Mouse (Mus musculus) midbrain, embryonic 11.5 days (tissue): ENCODE data around the gene Phospho1. TPM values are rescaled to one million over a fixed set of nuclear protein-coding genes. Genes with fewer than 3 reads are reported as not detected.

Experiments used
- ATAC-seq: fragments of 200-750 bp; cut with Nextera tagmentation; 2 replicates; pipeline ENCODE4 v1.8.0; 2017; ENCODE audit warnings: moderate TSS enrichment, moderate library complexity; ENCODE audit not compliant: low FRiP score
- DNase-seq: peaks from one replicate; pipeline ENCODE4 v3.0.0; 2015; ENCODE audit warnings: low spot score; ENCODE audit errors: missing footprints
- H3K27ac ChIP-seq: fragments of 300-500 bp; sonication (generic); 2 replicates; pipeline ENCODE4 v1.5.1; 2014; ENCODE audit warnings: low read depth, low read length
- H3K27me3 ChIP-seq: fragments of 300-500 bp; sonication (generic); 2 replicates; pipeline ENCODE4 v1.6.1; 2014; ENCODE audit warnings: mild to moderate bottlenecking, low read length, moderate library complexity, mixed read lengths; ENCODE audit not compliant: control insufficient read depth, insufficient read depth
- H3K36me3 ChIP-seq: fragments of 300-500 bp; sonication (generic); 2 replicates; pipeline ENCODE4 v1.6.1; 2014; ENCODE audit warnings: mild to moderate bottlenecking, low read length, moderate library complexity, mixed read lengths; ENCODE audit not compliant: control insufficient read depth, insufficient read depth
- H3K4me1 ChIP-seq: fragments of 300-500 bp; sonication (generic); 2 replicates; pipeline ENCODE4 v1.6.1; 2014; ENCODE audit warnings: low read length; ENCODE audit not compliant: control insufficient read depth, insufficient read depth
- H3K4me2 ChIP-seq: fragments of 300-500 bp; sonication (generic); 2 replicates; pipeline ENCODE4 v1.6.1; 2014; ENCODE audit warnings: mild to moderate bottlenecking, moderate library complexity
- H3K4me3 ChIP-seq: fragments of 300-500 bp; sonication (generic); 2 replicates; pipeline ENCODE4 v1.5.1; 2014; ENCODE audit warnings: low read depth, low read length
- H3K9ac ChIP-seq: fragments of 300-500 bp; sonication (generic); 2 replicates; pipeline ENCODE4 v1.6.1; 2014; ENCODE audit warnings: low read length
- H3K9me3 ChIP-seq: fragments of 300-500 bp; sonication (generic); 2 replicates; pipeline ENCODE4 v1.6.1; 2016; ENCODE audit warnings: low read length; ENCODE audit not compliant: control insufficient read depth
- WGBS: fragments of 180-500 bp; shearing (Covaris S2); extraction: QIAGEN DNeasy Blood & Tissue Kit; methylation state at CpG from one replicate; pipeline ENCODE4 v1.1.7; 2014; 5-methylcytosine and 5-hydroxymethylcytosine counted together
- polyA plus RNA-seq: library from polyadenylated mRNA; unstranded; fragments of >200 nt; fragmentation: Nextera tagmentation; extraction: Ambion mirVana; gene quantifications from 2 replicates; pipeline ENCODE4 v1.2.1, GENCODE M21; 2014

The Phospho1 gene
- polyA plus RNA-seq: not detected in 2 replicates

DNA sequence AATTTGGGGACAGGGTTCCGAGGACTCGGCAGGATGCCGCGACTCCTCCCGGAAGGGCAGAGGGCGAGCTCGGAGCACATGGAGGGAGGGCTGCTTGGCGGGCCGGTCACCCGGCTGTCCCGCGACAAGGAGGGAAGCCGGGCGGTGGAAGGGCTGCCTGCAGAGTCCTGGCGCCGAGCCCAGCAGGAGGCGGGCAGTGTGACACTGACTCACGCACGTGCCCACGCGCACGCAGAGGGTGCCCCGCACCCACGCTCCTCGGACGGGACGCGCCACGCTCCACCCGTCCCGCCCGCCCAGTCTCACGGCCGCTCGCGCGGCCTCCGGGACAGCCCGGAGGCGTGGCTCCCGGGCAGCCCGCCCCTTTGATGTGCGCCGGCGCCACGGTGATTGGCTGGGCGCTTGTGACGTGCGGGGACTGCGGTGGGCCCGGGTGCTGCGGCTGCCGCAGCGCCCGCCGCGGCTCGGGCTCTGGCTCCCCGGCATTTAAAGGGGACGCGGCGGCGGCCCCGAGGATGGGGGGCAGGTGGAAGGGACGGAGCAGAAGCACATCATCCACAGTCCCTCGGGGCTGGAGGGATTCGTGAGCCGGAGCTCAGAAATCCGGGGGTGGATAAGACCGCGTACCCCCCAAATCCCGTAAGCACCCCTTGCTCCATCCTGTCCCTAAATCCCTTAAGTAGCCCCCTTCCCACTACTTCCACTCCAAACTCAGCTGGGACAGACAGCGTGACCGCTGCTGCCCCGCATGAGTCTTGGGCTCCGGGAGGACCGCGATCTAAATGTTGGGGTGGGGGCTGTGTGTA lies at the start of gene Phospho1:
Phospho1 (plus strand) TSS at position 429 of the 806 bp plus-strand sequence.
- peak within 1 kb of the TSS; percentile 73 for H3K9ac ChIP-seq
- H3K9me3 ChIP-seq: no peaks in the 10 kb centered on the region
- H3K4me1 ChIP-seq: peaks cover 11% of the 10 kb centered on the region
- DNase-seq: peak; percentile 98
- H3K27ac ChIP-seq: no peak within 1 kb of the TSS
- H3K36me3 ChIP-seq: no peaks in the 10 kb centered on the region
- peak within 1 kb of the TSS; percentile 56 for H3K4me3 ChIP-seq
- peaks cover 42% of the 10 kb centered on the region for H3K27me3 ChIP-seq
- peak; percentile 98 for ATAC-seq
- H3K4me2 ChIP-seq: peak within 1 kb of the TSS; percentile 97
- under 1% methylated on average over 64 of the region's 78 CpGs for WGBS

DNA sequence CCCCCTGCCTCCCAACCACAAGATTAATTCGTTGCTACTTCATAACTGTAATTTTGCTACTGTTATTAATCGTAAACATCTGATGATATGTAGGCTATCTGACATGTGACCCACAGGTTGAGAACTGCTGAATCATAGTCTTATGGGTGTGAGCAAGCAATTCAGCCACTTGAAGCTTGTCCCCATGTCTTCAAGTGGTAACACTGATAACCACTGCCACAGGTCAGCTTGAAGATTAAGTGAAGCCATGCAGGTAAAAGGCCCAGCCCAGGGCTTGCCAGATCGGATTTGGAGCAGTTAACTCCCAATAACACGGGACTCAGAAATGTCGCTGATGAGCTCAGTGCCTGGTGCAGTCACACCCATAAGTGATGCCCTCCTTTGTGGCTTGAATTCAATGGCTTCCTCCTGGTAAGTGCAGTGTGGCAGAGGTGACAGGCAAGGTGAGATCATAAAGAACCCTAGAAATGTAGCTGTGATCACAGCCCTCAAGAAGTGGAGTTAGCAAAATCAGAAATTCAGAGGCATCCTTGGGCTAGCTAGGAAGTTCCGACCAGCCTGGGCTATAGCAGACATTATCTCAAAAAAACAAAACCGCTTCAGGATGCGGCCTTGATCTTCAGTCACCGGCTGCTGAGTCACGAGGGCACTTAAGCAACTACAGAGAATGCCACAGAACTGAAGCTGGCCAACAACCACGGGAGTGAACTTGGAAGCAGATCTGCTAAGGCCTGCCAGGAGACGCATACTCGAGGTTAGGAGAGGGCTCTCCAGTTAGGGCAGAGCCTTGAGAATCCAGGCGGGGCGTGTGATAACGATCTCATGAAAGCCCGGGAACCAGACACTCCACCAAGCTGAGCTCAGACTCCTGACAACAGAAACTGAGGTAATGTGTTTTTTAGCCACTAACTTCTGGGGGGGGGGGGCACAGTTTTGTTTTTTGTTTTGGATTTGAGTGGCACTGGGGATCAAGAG lies 46.7 kb upstream of the Phospho1 start:
- no peaks in the 10 kb centered on the region for H3K9me3 ChIP-seq
- no peak overlapping the region for H3K27ac ChIP-seq
- DNase-seq (peak; percentile 75), ATAC-seq (no peak)
- H3K4me2 ChIP-seq: no peak overlapping the region
- no peaks in the 10 kb centered on the region for H3K27me3 ChIP-seq
- H3K4me3 ChIP-seq: no peak overlapping the region
- H3K36me3 ChIP-seq: no peaks in the 10 kb centered on the region
- 86% methylated on average over 17 of the region's 17 CpGs for WGBS
- no peak overlapping the region for H3K9ac ChIP-seq
- H3K4me1 ChIP-seq: no peaks in the 10 kb centered on the region

DNA sequence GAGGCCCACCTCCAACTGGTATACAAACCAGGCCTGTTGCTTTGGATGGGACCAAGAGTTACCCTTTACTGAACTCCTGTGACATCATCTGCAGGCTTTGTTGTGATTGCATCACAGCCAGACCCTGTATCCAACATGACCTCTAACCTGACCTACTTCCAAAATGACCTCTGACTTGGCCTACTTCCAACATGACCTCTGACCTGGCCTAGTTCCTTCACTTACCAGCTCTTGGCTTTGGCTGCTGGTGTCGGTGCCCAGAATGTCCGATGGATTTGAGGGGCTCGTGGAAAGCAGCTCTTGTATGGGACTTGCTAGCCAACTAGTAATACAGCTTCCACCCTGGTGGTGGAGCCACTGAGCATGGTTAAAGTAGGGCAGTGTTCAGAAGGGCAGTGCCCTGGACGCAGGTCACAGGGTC lies 45.5 kb upstream of the Phospho1 start:
- H3K4me2 ChIP-seq: no peak overlapping the region
- no peaks in the 10 kb centered on the region for H3K9me3 ChIP-seq
- H3K4me1 ChIP-seq: no peaks in the 10 kb centered on the region
- ATAC-seq (no peak), DNase-seq (peak; percentile 78)
- H3K27me3 ChIP-seq: no peaks in the 10 kb centered on the region
- no peak overlapping the region for H3K9ac ChIP-seq
- no peaks in the 10 kb centered on the region for H3K36me3 ChIP-seq
- no peak overlapping the region for H3K4me3 ChIP-seq
- WGBS: 74% methylated on average over 4 of the region's 4 CpGs
- no peak overlapping the region for H3K27ac ChIP-seq

DNA sequence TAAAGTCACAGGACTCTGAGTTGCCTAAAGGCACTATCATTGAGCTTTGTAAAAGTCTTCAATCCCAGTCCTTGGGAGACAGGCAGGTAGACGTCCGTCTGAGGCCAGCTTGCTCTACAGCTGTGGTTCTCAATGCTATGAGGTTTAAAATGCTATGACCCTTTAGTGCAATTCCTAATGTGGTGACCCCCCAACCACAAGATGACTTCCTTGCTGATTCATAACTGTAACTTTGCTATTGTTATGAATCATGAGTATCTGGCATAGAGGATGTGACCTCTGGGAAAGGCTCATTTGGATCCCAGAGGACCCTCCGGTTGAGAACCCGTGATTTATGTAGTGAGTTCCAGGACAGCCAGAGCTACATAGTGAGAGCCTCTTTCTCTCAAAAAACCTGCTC lies 44.9 kb upstream of the Phospho1 start:
- H3K27me3 ChIP-seq: no peaks in the 10 kb centered on the region
- ATAC-seq (no peak), DNase-seq (no peak)
- WGBS: 92% methylated on average over 4 of the region's 4 CpGs
- no peak overlapping the region for H3K4me3 ChIP-seq
- no peak overlapping the region for H3K4me2 ChIP-seq
- no peak overlapping the region for H3K9ac ChIP-seq
- H3K9me3 ChIP-seq: no peaks in the 10 kb centered on the region
- H3K4me1 ChIP-seq: no peaks in the 10 kb centered on the region
- no peaks in the 10 kb centered on the region for H3K36me3 ChIP-seq
- no peak overlapping the region for H3K27ac ChIP-seq

DNA sequence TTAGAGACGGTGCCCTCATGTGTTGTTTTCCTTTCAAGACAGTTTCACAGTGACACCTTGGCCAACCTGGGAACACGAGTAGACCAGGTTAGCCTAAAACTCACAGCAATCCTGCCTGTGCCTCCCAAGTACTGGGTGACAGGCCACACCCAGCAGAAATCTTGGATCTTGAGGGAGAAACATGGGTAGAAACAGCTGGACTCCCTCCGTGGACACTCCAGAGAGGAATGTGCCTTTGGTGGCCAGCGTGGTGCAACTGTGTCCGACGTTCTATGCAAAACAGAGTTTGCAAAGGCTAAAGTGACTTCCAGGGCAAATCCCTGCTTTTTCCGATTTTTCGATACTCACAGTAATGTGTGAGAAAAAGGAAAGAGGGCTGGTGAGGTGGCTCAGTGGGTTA lies 43.8 kb upstream of the Phospho1 start:
- H3K4me2 ChIP-seq: no peak overlapping the region
- no peaks in the 10 kb centered on the region for H3K4me1 ChIP-seq
- DNase-seq: peak; percentile 61
- no peak overlapping the region for H3K4me3 ChIP-seq
- H3K27ac ChIP-seq: no peak overlapping the region
- H3K9me3 ChIP-seq: peaks cover under 1% of the 10 kb centered on the region; the same call in 1 of the 2 replicates
- no peak overlapping the region for H3K9ac ChIP-seq
- no peak for ATAC-seq
- no peaks in the 10 kb centered on the region for H3K27me3 ChIP-seq
- 90% methylated on average over 8 of the region's 8 CpGs for WGBS
- H3K36me3 ChIP-seq: no peaks in the 10 kb centered on the region

DNA sequence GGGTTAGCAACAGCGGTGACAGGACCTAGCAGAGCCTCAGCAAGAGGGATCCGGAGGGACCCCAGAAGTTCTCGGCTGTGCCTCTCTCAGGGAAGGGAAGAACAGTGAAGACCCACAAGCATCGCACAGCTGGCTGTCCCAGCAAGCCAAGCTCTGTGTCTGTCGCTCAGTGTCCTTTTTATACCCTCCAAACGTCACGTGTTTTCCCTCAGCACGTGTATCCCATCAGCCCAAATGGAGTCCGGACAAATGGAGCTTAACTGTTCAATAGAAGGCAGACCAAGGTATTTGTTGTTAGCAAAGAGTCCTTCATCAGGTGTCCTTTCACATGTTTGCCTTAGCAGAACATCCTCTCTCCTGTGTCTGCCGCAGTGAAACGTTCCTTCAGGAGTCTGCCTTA lies 42.7 kb upstream of the Phospho1 start:
- Histone ChIP-seq H3K9me3 (peaks cover 5% of the 10 kb centered on the region; the same call in 1 of the 2 replicates), H3K9ac (no peak overlapping the region), H3K27me3 (no peaks in the 10 kb centered on the region), H3K4me1 (no peaks in the 10 kb centered on the region), H3K27ac (no peak overlapping the region), H3K4me3 (no peak overlapping the region), H3K36me3 (no peaks in the 10 kb centered on the region), H3K4me2 (no peak overlapping the region)
- ATAC-seq (no peak), DNase-seq (peak; percentile 49)
- 89% methylated on average over 11 of the region's 11 CpGs for WGBS

DNA sequence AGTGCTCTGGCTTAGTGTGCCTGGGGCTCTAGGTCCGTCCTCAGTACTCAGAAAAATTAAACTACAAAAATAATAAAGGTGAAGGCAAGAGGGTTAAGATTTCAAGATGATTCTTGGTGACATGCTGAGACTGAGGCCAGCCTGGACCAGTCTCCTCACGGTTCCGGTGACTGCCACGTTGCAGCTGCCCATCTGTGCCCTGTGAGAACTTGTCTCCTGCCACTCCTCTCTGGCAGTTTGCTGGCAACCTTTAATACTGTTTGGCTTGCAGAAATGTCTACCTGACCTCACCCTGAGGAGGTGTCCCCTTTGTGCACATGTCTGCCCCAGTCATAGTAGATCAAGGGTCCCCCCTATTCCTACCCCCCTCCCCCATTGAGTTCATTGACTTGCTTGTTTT lies 40.8 kb upstream of the Phospho1 start:
- ATAC-seq (no peak), DNase-seq (peak; percentile 53)
- Histone ChIP-seq H3K4me3 (no peak overlapping the region), H3K4me1 (no peaks in the 10 kb centered on the region), H3K27me3 (no peaks in the 10 kb centered on the region), H3K36me3 (no peaks in the 10 kb centered on the region), H3K4me2 (no peak overlapping the region), H3K9ac (no peak overlapping the region), H3K9me3 (peaks cover 5% of the 10 kb centered on the region; the same call in 1 of the 2 replicates), H3K27ac (no peak overlapping the region)
- 87% methylated on average over 4 of the region's 4 CpGs for WGBS

DNA sequence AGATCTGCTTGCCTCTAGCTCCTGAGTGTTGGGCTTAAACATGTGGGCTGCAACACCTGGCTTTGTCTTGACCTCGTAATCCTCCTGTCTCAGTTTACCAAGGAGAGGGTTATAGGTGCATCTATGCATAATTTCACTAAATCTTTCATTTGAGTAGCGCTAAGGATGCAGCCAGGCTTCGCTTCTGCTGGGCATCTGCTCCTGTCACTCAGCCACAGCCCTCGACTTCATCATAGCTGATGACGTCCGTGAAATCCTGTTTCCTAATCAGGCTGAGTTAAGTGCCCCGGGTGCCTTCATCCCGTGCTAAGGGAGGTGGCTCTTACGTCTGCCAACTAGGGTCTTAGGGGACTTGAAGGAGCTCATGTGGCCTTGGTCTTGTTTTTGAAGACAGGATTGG lies 40.3 kb upstream of the Phospho1 start:
- Histone ChIP-seq H3K4me2 (no peak overlapping the region), H3K27me3 (no peaks in the 10 kb centered on the region), H3K9me3 (peaks cover 5% of the 10 kb centered on the region; the same call in 1 of the 2 replicates), H3K4me3 (no peak overlapping the region), H3K36me3 (no peaks in the 10 kb centered on the region), H3K27ac (no peak overlapping the region), H3K9ac (no peak overlapping the region), H3K4me1 (no peaks in the 10 kb centered on the region)
- no peak for ATAC-seq
- DNase-seq: no peak
- 79% methylated on average over 9 of the region's 9 CpGs for WGBS

DNA sequence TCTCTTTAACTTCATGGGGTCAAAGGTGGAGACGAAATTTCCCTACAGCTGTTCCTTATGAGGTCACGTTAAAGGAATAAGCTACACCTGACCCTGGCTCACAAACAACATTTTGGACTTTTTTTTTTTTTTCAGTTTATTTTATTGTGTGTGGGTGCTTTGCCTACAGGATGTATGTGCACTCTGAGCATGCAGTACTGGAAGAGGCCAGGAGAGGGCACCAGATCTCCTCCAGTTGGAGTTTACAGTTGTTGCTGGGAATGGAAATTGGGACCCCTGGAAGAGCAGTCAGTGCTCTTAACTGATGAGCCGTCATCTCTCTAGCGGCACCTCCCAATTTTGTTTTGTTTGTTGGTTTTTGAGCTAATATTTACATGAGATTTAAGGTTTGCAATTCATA lies 38.6 kb upstream of the Phospho1 start:
- WGBS: 92% methylated on average over 4 of the region's 4 CpGs
- no peaks in the 10 kb centered on the region for H3K27me3 ChIP-seq
- H3K27ac ChIP-seq: no peak overlapping the region
- no peak overlapping the region for H3K4me2 ChIP-seq
- ATAC-seq (no peak), DNase-seq (peak; percentile 81)
- H3K4me3 ChIP-seq: no peak overlapping the region
- H3K9ac ChIP-seq: no peak overlapping the region
- H3K9me3 ChIP-seq: peaks cover 5% of the 10 kb centered on the region; the same call in 1 of the 2 replicates
- H3K36me3 ChIP-seq: no peaks in the 10 kb centered on the region
- H3K4me1 ChIP-seq: no peaks in the 10 kb centered on the region
